Mouse (Mus musculus) forebrain, embryonic 12.5 days (tissue): ENCODE results near the gene Zfp523. TPM values are rescaled to one million over a fixed set of nuclear protein-coding genes. Genes with fewer than 3 reads are reported as not detected.
A peak's percentile ranks its signal among the peaks of the same experiment; 100 is the strongest.

Source experiments
- ATAC-seq: fragments of 200-750 bp; cut with Nextera tagmentation; 2 replicates; pipeline ENCODE4 v1.8.0; 2017; ENCODE audit warnings: moderate TSS enrichment; ENCODE audit not compliant: low FRiP score
- H3K27ac ChIP-seq: fragments of 300-500 bp; sonication (generic); 2 replicates; pipeline ENCODE4 v1.5.1; 2016; ENCODE audit warnings: mild to moderate bottlenecking
- H3K27me3 ChIP-seq: fragments of 300-500 bp; sonication (generic); 2 replicates; pipeline ENCODE4 v1.6.1; 2016; ENCODE audit warnings: mild to moderate bottlenecking
- H3K36me3 ChIP-seq: fragments of 300-500 bp; sonication (generic); replicated peaks from 2 replicates; pipeline ENCODE4 v1.6.1; 2016; ENCODE audit warnings: mild to moderate bottlenecking
- H3K4me1 ChIP-seq: fragments of 300-500 bp; sonication (generic); 2 replicates; pipeline ENCODE4 v1.6.1; 2016
- H3K4me2 ChIP-seq: fragments of 300-500 bp; sonication (generic); 2 replicates; pipeline ENCODE4 v1.6.1; 2016; ENCODE audit warnings: mild to moderate bottlenecking, moderate library complexity
- H3K4me3 ChIP-seq: fragments of 300-500 bp; sonication (generic); replicated peaks from 2 replicates; pipeline ENCODE4 v1.5.1; 2016; ENCODE audit warnings: mild to moderate bottlenecking
- H3K9ac ChIP-seq: fragments of 300-500 bp; sonication (generic); 2 replicates; pipeline ENCODE4 v1.6.1; 2016; ENCODE audit warnings: mild to moderate bottlenecking
- H3K9me3 ChIP-seq: fragments of 300-500 bp; sonication (generic); 2 replicates; pipeline ENCODE4 v1.6.1; 2016
- WGBS: fragments of 180-500 bp; shearing (Covaris S2); methylation state at CpG from one replicate; pipeline ENCODE4 v1.1.7; 2016; 5-methylcytosine and 5-hydroxymethylcytosine counted together
- polyA plus RNA-seq: library from polyadenylated mRNA; unstranded; fragments of >200 nt; fragmentation: Nextera tagmentation; extraction: Ambion mirVana; gene quantifications from 2 replicates; pipeline ENCODE4 v1.2.1, GENCODE M21; 2016

The Zfp523 gene
- polyA plus RNA-seq, 1 experiment from 2014 or later: 43.6 TPM

DNA sequence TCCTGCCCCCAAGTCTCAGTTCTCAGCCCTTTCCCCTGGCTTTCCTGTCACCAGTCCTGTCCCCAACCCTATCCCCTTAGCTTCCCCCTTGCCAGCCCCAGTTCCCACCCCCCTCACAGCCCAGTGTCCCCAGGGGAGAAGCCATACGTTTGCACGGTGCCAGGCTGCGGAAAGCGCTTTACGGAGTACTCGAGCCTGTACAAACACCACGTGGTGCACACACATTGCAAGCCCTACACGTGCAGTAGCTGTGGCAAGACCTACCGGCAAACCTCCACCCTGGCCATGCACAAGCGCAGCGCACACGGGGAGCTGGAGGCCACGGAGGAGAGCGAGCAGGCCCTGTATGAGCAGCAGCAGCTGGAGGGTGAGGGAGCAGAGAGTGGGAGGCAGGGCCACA, 25.1 kb downstream of the Zfp523 start:
- no peak for ATAC-seq
- H3K9ac ChIP-seq: no peak overlapping the region
- H3K27ac ChIP-seq: 0 out of 2 replicates have a peak overlapping the region, but pooled peaks have one; percentile 20
- no peak overlapping the region for H3K4me3 ChIP-seq
- no peaks in the 10 kb centered on the region for H3K27me3 ChIP-seq
- H3K4me1 ChIP-seq: no peaks in the 10 kb centered on the region
- H3K9me3 ChIP-seq: no peaks in the 10 kb centered on the region
- no peak overlapping the region for H3K4me2 ChIP-seq
- peaks cover 75% of the 10 kb centered on the region for H3K36me3 ChIP-seq
- WGBS: 88% methylated on average over 14 of the region's 14 CpGs

GRCm38 (mm10) chr17:28204052-28204720, 27.3 kb downstream of the Zfp523 start:
- Histone ChIP-seq H3K4me2 (no peak overlapping the region), H3K4me3 (no peak overlapping the region), H3K4me1 (peaks cover 11% of the 10 kb centered on the region), H3K36me3 (peaks cover 60% of the 10 kb centered on the region), H3K9ac (no peak overlapping the region), H3K27me3 (peaks cover 9% of the 10 kb centered on the region; the same call in 1 of the 2 replicates), H3K27ac (no peak overlapping the region), H3K9me3 (no peaks in the 10 kb centered on the region)
- ATAC-seq: no peak
- 35% methylated on average over 14 of the region's 14 CpGs for WGBS

DNA sequence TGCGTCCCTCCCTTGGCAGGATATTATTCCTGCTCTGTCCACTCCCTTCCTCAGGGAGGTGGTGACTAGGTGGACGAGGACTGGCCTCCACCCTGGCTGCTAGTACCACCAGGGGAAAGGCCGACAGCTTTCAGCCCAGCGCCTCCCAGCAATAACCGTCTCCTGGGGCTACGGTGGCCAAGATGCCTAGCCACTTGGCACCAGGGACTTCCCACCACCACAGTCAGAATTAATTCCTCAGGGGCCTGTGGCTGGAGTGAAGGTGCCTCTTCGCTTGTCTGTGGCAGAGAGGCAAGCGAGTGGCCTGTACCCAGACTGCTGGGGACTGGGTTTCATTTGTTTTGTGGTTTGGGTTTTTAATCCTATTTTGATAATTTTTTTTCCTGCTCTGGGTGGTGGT, 28.5 kb downstream of the Zfp523 start:
- Histone ChIP-seq H3K27me3 (peaks cover 14% of the 10 kb centered on the region; the same call in 1 of the 2 replicates), H3K4me2 (no peak overlapping the region), H3K4me3 (no peak overlapping the region), H3K27ac (no peak overlapping the region), H3K36me3 (peaks cover 49% of the 10 kb centered on the region), H3K4me1 (peaks cover 14% of the 10 kb centered on the region), H3K9me3 (no peaks in the 10 kb centered on the region), H3K9ac (no peak overlapping the region)
- ATAC-seq: no peak
- 89% methylated on average over 8 of the region's 8 CpGs for WGBS

DNA sequence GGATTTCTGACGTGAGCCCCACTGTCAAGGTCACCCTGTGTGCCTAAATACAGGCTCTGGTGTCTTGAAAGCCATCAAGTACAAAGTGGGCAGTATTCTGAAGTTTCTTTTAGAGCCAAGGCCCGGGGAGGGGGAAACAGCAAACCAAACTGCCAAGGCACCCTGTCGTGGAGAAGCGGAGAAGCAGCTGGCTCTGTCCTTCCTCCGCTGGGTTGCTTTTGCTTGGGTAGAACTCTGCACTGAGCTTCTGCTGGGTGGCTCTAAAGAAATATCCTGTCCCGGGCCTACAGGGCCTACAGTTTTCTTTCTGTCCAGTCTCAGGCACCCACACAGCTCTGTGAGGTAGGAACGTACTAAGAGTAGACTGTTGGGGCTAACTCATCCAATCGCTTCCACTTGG, 30.2 kb downstream of the Zfp523 start:
- no peaks in the 10 kb centered on the region for H3K9me3 ChIP-seq
- H3K36me3 ChIP-seq: peaks cover 33% of the 10 kb centered on the region
- H3K27ac ChIP-seq: peak overlapping the region; percentile 6; the same call in 1 of the 2 replicates
- no peak overlapping the region for H3K4me2 ChIP-seq
- no peak overlapping the region for H3K9ac ChIP-seq
- ATAC-seq: no peak
- WGBS: 78% methylated on average over 8 of the region's 8 CpGs
- peaks cover 14% of the 10 kb centered on the region for H3K4me1 ChIP-seq
- H3K4me3 ChIP-seq: no peak overlapping the region
- peaks cover 14% of the 10 kb centered on the region; the same call in 1 of the 2 replicates for H3K27me3 ChIP-seq

DNA sequence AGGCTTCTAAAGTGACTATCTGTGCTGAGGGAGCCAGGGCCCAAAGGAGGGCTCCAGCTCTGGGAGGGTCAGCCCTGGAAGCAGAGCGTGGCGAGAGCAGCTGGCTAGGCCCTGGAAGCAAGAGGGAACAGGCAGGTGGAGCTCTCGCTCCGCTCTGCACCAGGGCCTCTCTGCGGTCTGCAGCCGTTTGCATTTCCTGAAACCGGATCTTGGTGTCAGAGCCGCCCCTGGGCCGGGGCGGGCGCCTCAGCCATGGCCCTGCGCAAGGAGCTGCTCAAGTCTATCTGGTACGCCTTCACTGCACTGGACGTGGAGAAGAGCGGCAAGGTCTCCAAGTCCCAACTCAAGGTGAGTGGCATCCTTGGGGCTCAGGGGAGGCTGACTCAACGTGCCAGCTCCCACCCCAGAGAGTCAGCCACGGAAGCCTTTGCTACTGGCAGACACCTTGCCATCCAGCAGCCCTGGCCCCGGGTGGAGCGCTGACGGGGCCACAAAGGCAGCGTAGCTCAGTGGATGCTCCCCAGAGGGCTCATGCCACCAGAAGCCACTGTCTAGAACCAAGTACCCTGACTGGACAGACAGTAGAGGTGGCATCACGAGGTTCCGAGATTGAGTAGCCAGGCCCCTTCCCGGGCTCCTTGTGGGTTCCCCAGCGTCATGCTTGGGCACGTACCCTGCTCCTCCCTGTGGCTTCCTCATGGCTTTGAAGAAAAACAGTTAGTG, 30.8 kb downstream of the Zfp523 start, which contains the start of gene Def6:
Gene Def6 (plus strand): TSS at position 188 of the 723 bp plus-strand sequence.
- Histone ChIP-seq H3K4me1 (peaks cover 14% of the 10 kb centered on the region), H3K36me3 (peaks cover 26% of the 10 kb centered on the region), H3K27ac (peak within 1 kb of the TSS; percentile 6; the same call in 1 of the 2 replicates), H3K9ac (peak within 1 kb of the TSS; percentile 38; the same call in 1 of the 2 replicates), H3K9me3 (no peaks in the 10 kb centered on the region), H3K4me2 (peak within 1 kb of the TSS; percentile 29), H3K27me3 (peaks cover 14% of the 10 kb centered on the region; the same call in 1 of the 2 replicates), H3K4me3 (peak within 1 kb of the TSS; percentile 7; the same call in 1 of the 2 replicates)
- ATAC-seq: no peak
- 26% methylated on average over 26 of the region's 26 CpGs for WGBS

DNA sequence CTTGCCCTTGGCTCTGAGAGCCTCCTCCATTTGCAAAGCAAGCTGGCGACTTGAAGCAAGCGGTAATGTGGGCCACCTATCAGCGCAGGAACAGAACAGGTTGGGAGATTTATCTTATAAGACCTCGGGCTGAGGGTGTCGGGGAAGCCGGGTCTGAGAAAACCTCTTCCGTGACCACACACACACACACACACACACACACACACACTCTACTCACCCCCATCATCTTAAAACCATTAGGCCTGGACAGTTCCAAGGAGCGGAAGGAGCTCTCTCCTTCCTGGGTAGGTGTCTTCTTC, 31.3 kb downstream of the Zfp523 start:
- Histone ChIP-seq H3K4me1 (peaks cover 14% of the 10 kb centered on the region), H3K9me3 (no peaks in the 10 kb centered on the region), H3K9ac (peak overlapping the region; percentile 38; the same call in 1 of the 2 replicates), H3K4me3 (no peak overlapping the region), H3K4me2 (peak overlapping the region; percentile 29; the same call in 1 of the 2 replicates), H3K27me3 (peaks cover 14% of the 10 kb centered on the region; the same call in 1 of the 2 replicates), H3K27ac (no peak overlapping the region), H3K36me3 (peaks cover 21% of the 10 kb centered on the region)
- no peak for ATAC-seq
- 81% methylated on average over 8 of the region's 8 CpGs for WGBS

DNA sequence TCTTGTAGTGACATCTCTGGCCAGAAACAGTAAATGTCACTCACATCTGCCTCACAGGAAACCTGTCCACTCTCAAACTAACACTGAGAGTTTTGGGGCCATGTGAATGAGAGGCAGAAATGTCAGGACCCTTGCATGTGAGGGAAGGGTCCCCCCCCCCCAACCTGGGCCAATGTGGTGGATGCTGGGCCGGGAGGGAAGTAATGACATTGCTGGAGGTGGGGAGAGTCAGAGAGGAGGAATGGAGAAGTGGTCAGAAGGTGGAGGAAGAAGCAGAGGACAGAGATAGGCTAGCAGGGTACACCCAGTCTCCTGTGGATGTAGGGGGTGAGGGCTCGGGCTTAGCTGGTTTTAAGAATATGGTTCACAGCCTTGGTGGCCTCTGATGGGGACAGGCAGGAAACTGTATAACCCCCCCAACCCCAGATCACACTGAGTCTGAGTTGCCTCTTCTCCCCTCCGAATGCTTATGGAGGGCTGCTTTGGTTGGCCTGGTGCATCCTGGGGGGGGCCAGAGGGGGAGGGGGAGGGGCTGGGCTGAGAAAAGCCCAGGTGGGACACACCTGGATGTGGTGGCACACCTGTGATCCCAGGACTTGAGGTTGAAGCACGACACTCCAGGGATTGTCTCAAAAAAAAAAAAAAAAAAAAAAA, 32.7 kb downstream of the Zfp523 start:
- H3K9me3 ChIP-seq: no peaks in the 10 kb centered on the region
- H3K36me3 ChIP-seq: peaks cover 9% of the 10 kb centered on the region; the same call in 1 of the 2 replicates
- no peak overlapping the region for H3K4me3 ChIP-seq
- no peak for ATAC-seq
- peaks cover 14% of the 10 kb centered on the region for H3K4me1 ChIP-seq
- no peak overlapping the region for H3K4me2 ChIP-seq
- WGBS: 69% methylated on average over 4 of the region's 4 CpGs
- no peak overlapping the region for H3K9ac ChIP-seq
- no peak overlapping the region for H3K27ac ChIP-seq
- peaks cover 14% of the 10 kb centered on the region; the same call in 1 of the 2 replicates for H3K27me3 ChIP-seq

GRCm38 (mm10) chr17:28211921-28212341, 35.0 kb downstream of the Zfp523 start:
- Histone ChIP-seq H3K27ac (no peak overlapping the region), H3K4me1 (peaks cover 14% of the 10 kb centered on the region), H3K9ac (no peak overlapping the region), H3K9me3 (no peaks in the 10 kb centered on the region), H3K27me3 (peaks cover 18% of the 10 kb centered on the region; the same call in 1 of the 2 replicates), H3K4me2 (no peak overlapping the region), H3K4me3 (no peak overlapping the region), H3K36me3 (no peaks in the 10 kb centered on the region)
- no peak for ATAC-seq
- 86% methylated on average over 6 of the region's 6 CpGs for WGBS

- Histone ChIP-seq H3K4me2 (no peak overlapping the region), H3K4me1 (peaks cover 11% of the 10 kb centered on the region), H3K27me3 (peaks cover 18% of the 10 kb centered on the region; the same call in 1 of the 2 replicates), H3K9me3 (no peaks in the 10 kb centered on the region), H3K9ac (no peak overlapping the region), H3K4me3 (no peak overlapping the region), H3K36me3 (no peaks in the 10 kb centered on the region), H3K27ac (no peak overlapping the region)
- ATAC-seq: no peak
- 77% methylated on average over 9 of the region's 9 CpGs for WGBS
Observed at GRCm38 (mm10) chr17:28212391-28212790, 35.5 kb downstream of the Zfp523 start.

GRCm38 (mm10) chr17:28213236-28213635, 36.3 kb downstream of the Zfp523 start:
- WGBS: 29% methylated on average over 4 of the region's 4 CpGs
- no peak for ATAC-seq

DNA sequence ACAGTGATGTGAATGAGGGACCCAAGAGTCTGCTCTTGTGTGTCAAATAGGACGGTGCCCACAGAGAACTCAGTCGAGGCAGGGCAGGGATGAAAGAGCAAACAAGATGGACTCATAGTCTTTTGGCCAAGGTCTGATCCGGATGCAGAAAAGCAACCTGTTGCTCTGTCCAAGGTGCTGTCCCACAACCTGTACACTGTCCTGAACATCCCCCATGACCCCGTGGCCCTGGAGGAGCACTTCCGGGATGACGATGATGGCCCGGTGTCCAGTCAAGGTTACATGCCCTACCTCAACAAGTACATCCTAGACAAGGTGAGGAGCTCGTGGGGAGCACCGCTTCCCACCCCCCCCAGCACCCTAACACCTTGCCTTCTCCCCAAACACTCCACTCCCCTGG, 39.9 kb downstream of the Zfp523 start:
- H3K27me3 ChIP-seq: peaks cover 4% of the 10 kb centered on the region; the same call in 1 of the 2 replicates
- WGBS: 85% methylated on average over 9 of the region's 9 CpGs
- H3K4me1 ChIP-seq: 0 out of 2 replicates have a peak, but pooled peaks cover 5% of the 10 kb centered on the region
- ATAC-seq: no peak
- no peak overlapping the region for H3K27ac ChIP-seq
- no peaks in the 10 kb centered on the region for H3K36me3 ChIP-seq
- H3K4me2 ChIP-seq: no peak overlapping the region
- no peak overlapping the region for H3K4me3 ChIP-seq
- H3K9ac ChIP-seq: no peak overlapping the region
- H3K9me3 ChIP-seq: no peaks in the 10 kb centered on the region

More at GRCm38 (mm10) chr17:28213236-28213635, 36.3 kb downstream of the Zfp523 start:
- no peak overlapping the region for H3K27ac ChIP-seq
- no peak overlapping the region for H3K4me3 ChIP-seq
- H3K9ac ChIP-seq: no peak overlapping the region
- no peaks in the 10 kb centered on the region for H3K36me3 ChIP-seq
- no peak overlapping the region for H3K4me2 ChIP-seq
- H3K9me3 ChIP-seq: no peaks in the 10 kb centered on the region
- 0 out of 2 replicates have a peak, but pooled peaks cover 8% of the 10 kb centered on the region for H3K4me1 ChIP-seq
- H3K27me3 ChIP-seq: peaks cover 18% of the 10 kb centered on the region
